Mouse (Mus musculus): ENCODE measurements around the gene Rbm25. TPM values are rescaled to one million over a fixed set of nuclear protein-coding genes. Genes with fewer than 3 reads are reported as not detected.

The Rbm25 gene
- polyA plus RNA-seq, 1 experiment from 2014 or later: 318 TPM

GRCm38 (mm10) chr12:83686575-83687350, 55.7 kb downstream of the Rbm25 start:
- no peak overlapping the region for H3K9ac ChIP-seq
- no peaks in the 10 kb centered on the region for H3K9me3 ChIP-seq
- no peak overlapping the region for H3K4me2 ChIP-seq (replicated peaks)
- no peak for ATAC-seq (ENCODE audit: low FRiP score, low read depth)
- H3K4me3 ChIP-seq: no peak overlapping the region
- H3K36me3 ChIP-seq: peaks cover 13% of the 10 kb centered on the region
- H3K27ac ChIP-seq: 0 out of 2 replicates have a peak overlapping the region, but pooled peaks have one; percentile 93
- 91% methylated on average over 9 of the region's 9 CpGs for WGBS
- peaks cover 26% of the 10 kb centered on the region for H3K4me1 ChIP-seq
- H3K27me3 ChIP-seq: no peaks in the 10 kb centered on the region

GRCm38 (mm10) chr12:83687934-83688315, 56.9 kb downstream of the Rbm25 start, which contains the start of gene Psen1:
Gene Psen1 (plus strand): TSS chr12:83688152.
- H3K9me3 ChIP-seq: no peaks in the 10 kb centered on the region
- no peaks in the 10 kb centered on the region for H3K27me3 ChIP-seq
- H3K27ac ChIP-seq: peak within 1 kb of the TSS; percentile 93
- under 1% methylated on average over 38 of the region's 38 CpGs for WGBS
- peak within 1 kb of the TSS; percentile 86 for H3K4me2 ChIP-seq (replicated peaks)
- H3K4me1 ChIP-seq: peaks cover 26% of the 10 kb centered on the region
- peak within 1 kb of the TSS; percentile 91 for H3K9ac ChIP-seq
- H3K4me3 ChIP-seq: peak within 1 kb of the TSS; percentile 94
- H3K36me3 ChIP-seq: peaks cover 12% of the 10 kb centered on the region; the same call in 1 of the 2 replicates
- peak; percentile 99 for ATAC-seq (ENCODE audit: low FRiP score, low read depth)

DNA sequence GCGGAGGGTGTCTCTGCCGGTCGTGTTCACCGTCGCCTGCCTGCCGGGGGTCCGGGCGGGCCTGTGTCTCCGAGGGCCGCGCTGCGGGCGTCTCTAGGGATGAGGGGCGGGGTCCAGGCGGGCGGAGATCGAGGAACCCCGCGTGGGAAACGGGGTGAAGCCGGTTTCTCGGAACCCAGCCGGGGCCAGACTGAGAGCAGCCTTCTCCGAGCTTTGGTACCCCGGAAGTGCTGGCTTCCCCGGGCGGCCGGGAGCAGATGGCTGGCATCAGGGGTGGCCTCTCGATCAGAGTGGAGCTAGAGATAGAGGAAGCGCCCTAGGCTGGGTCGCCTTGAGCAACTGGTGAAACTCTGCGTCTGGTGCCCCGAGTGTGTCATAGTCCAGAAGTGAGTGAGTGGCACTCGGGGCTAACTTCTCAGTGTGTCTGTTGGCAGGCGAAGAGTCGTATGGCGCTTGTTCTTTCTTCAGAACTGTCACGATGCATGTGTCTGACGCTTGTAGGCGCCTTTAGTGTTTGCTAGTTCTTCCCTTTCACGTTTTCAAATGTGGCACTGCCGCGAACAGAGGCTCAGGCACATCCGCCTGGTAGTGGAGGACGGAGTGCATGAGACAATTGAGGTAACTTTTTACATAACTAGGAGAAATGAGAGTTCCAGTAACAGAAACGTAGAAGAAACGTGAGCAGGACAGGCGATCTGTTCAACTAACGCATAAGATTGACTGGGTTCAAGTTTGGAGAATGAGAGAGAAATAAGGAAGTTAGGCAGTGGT, 57.5 kb downstream of the Rbm25 start:
- H3K36me3 ChIP-seq: peaks cover 10% of the 10 kb centered on the region; the same call in 1 of the 2 replicates
- peaks cover 26% of the 10 kb centered on the region for H3K4me1 ChIP-seq
- WGBS: under 1% methylated on average over 48 of the region's 49 CpGs
- no peaks in the 10 kb centered on the region for H3K27me3 ChIP-seq
- no peaks in the 10 kb centered on the region for H3K9me3 ChIP-seq
- peak overlapping the region; percentile 94 for H3K4me3 ChIP-seq
- peak overlapping the region; percentile 86 for H3K4me2 ChIP-seq (replicated peaks)
- peak overlapping the region; percentile 93 for H3K27ac ChIP-seq
- peak overlapping the region; percentile 91 for H3K9ac ChIP-seq
- ATAC-seq (ENCODE audit: low FRiP score, low read depth): peak; percentile 58

- 33% methylated on average over 6 of the region's 6 CpGs for WGBS
- Histone ChIP-seq H3K27me3 (no peaks in the 10 kb centered on the region), H3K9ac (peak overlapping the region; percentile 91), H3K9me3 (no peaks in the 10 kb centered on the region), H3K4me1 (peaks cover 26% of the 10 kb centered on the region), H3K27ac (0 out of 2 replicates have a peak overlapping the region, but pooled peaks have one; percentile 93), H3K4me3 (peak overlapping the region; percentile 94), H3K4me2 (replicated peaks) (peak overlapping the region; percentile 86), H3K36me3 (0 out of 2 replicates have a peak, but pooled peaks cover 7% of the 10 kb centered on the region)
- no peak for ATAC-seq (ENCODE audit: low FRiP score, low read depth)
Measured at GRCm38 (mm10) chr12:83689087-83689432, 58.0 kb downstream of the Rbm25 start.

DNA sequence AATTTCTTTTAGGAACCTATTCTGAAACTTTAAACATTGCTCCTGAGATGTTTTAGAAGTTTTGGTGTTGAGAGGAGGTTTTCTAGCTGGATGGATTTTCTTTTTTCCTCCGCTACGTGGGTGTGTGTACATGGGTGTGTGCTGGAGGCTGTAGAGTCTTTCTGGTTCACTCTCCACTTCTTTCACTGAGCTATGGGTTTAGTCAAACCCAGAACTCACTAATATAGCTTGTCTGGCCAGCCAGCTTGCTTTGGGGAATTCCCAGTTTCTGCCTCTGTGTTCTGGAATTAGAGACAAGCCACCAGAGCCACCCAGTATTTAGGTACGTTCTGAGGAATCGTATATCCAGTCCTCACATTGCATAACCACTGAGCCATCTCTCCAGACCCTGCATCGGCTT, 63.0 kb downstream of the Rbm25 start:
- Histone ChIP-seq H3K27me3 (no peaks in the 10 kb centered on the region), H3K4me2 (replicated peaks) (no peak overlapping the region)
- WGBS: 88% methylated on average over 5 of the region's 5 CpGs

DNA sequence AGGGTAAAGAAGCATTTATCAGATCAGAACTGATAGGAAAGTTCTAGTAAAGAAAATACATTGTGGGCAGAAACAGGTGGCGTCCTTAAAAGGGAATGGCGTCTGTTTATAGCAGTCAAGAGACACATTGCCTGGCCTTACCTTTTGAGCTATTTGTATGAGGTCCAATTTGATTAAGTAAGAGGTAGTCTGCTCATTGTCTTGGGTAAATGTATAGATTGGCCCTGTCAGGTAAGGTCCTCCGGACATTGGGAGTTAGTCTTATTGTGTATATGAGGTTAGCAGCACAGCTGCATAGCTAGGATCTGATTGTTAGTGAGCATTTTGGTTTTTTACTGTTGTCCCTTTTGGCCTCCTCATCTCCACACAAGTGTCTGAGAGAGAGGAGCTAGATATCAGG, 63.6 kb downstream of the Rbm25 start:
- no peak for ATAC-seq (ENCODE audit: low FRiP score, low read depth)
- Histone ChIP-seq H3K9ac (no peak overlapping the region), H3K4me1 (peaks cover 37% of the 10 kb centered on the region), H3K27me3 (no peaks in the 10 kb centered on the region), H3K36me3 (peaks cover 10% of the 10 kb centered on the region; the same call in 1 of the 2 replicates), H3K27ac (no peak overlapping the region), H3K9me3 (no peaks in the 10 kb centered on the region), H3K4me3 (no peak overlapping the region), H3K4me2 (replicated peaks) (no peak overlapping the region)
- 83% methylated on average over 3 of the region's 3 CpGs for WGBS

More for the DNA sequence above, 63.0 kb downstream of the Rbm25 start:
- no peak overlapping the region for H3K27ac ChIP-seq
- H3K4me1 ChIP-seq: peaks cover 43% of the 10 kb centered on the region
- H3K36me3 ChIP-seq: 0 out of 2 replicates have a peak, but pooled peaks cover 7% of the 10 kb centered on the region
- no peak overlapping the region; the same call in 1 of the 2 replicates for H3K9ac ChIP-seq
- no peaks in the 10 kb centered on the region for H3K9me3 ChIP-seq
- no peak for ATAC-seq (ENCODE audit: low FRiP score, low read depth)
- H3K4me3 ChIP-seq: no peak overlapping the region

DNA sequence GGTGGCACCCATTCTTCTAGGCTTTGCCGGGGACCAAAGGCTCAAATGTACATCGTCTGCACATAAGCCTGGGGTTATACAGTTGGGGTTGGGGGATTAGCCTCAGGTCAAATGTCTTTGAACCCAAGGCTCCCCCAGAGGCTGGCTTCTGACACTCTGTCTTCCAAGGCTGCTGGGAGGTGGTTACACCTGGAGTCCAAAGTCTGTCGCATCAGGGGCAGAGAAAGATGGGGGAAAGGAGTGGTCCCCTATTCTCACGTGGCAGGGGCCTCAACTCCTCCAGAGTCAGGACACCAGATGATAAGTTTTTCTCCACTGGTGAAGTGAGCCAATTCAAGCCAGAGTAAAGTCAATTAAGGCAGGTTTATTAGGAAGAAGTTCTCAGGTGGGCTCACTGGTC, 67.6 kb downstream of the Rbm25 start:
- WGBS: 78% methylated on average over 4 of the region's 4 CpGs
- Histone ChIP-seq H3K9me3 (no peaks in the 10 kb centered on the region), H3K36me3 (peaks cover 21% of the 10 kb centered on the region), H3K4me2 (replicated peaks) (no peak overlapping the region), H3K9ac (no peak overlapping the region), H3K27me3 (no peaks in the 10 kb centered on the region), H3K4me1 (peaks cover 20% of the 10 kb centered on the region), H3K4me3 (no peak overlapping the region), H3K27ac (no peak overlapping the region)
- ATAC-seq (ENCODE audit: low FRiP score, low read depth): no peak

- H3K4me1 ChIP-seq: peaks cover 4% of the 10 kb centered on the region; the same call in 1 of the 2 replicates
- H3K9me3 ChIP-seq: no peaks in the 10 kb centered on the region
- no peak overlapping the region for H3K4me3 ChIP-seq
- H3K9ac ChIP-seq: no peak overlapping the region
- no peaks in the 10 kb centered on the region for H3K27me3 ChIP-seq
- WGBS: 88% methylated on average over 7 of the region's 7 CpGs
- no peak overlapping the region for H3K4me2 ChIP-seq (replicated peaks)
- ATAC-seq (ENCODE audit: low FRiP score, low read depth): no peak
- H3K36me3 ChIP-seq: peaks cover 33% of the 10 kb centered on the region
- H3K27ac ChIP-seq: no peak overlapping the region
Measured at GRCm38 (mm10) chr12:83701608-83702007, 70.6 kb downstream of the Rbm25 start.

GRCm38 (mm10) chr12:83702796-83703195, 71.8 kb downstream of the Rbm25 start:
- Histone ChIP-seq H3K9me3 (no peaks in the 10 kb centered on the region), H3K27me3 (no peaks in the 10 kb centered on the region), H3K27ac (no peak overlapping the region), H3K4me2 (replicated peaks) (no peak overlapping the region), H3K9ac (no peak overlapping the region), H3K4me1 (peaks cover 3% of the 10 kb centered on the region; the same call in 1 of the 2 replicates), H3K4me3 (no peak overlapping the region), H3K36me3 (peaks cover 37% of the 10 kb centered on the region)
- WGBS: 84% methylated on average over 4 of the region's 4 CpGs
- ATAC-seq (ENCODE audit: low FRiP score, low read depth): no peak

DNA sequence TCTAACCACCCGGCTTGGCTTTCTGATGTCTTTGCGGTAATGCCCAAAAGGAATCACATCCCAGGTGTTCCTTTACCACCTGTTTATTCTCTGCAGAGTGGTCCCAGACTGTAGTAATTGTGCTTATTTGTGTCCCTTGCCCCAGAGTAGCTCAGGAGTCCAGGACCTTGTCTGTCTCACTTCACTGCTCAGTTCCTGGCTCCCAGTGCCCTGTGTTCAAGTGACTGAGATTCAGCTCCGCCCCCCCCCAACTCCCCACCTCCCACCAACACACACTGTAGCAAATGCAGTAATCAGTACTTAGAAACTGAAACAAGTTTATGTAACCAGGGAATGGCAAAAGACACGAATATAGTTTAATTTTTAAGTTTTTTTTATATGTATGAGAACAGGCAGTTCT, 75.9 kb downstream of the Rbm25 start:
- H3K9me3 ChIP-seq: no peaks in the 10 kb centered on the region
- 0 out of 2 replicates have a peak, but pooled peaks cover 3% of the 10 kb centered on the region for H3K4me1 ChIP-seq
- no peak for ATAC-seq (ENCODE audit: low FRiP score, low read depth)
- H3K27ac ChIP-seq: no peak overlapping the region
- H3K4me3 ChIP-seq: no peak overlapping the region
- H3K36me3 ChIP-seq: peaks cover 33% of the 10 kb centered on the region
- no peak overlapping the region for H3K4me2 ChIP-seq (replicated peaks)
- WGBS: 67% methylated on average over 4 of the region's 4 CpGs
- no peak overlapping the region for H3K9ac ChIP-seq
- no peaks in the 10 kb centered on the region for H3K27me3 ChIP-seq

DNA sequence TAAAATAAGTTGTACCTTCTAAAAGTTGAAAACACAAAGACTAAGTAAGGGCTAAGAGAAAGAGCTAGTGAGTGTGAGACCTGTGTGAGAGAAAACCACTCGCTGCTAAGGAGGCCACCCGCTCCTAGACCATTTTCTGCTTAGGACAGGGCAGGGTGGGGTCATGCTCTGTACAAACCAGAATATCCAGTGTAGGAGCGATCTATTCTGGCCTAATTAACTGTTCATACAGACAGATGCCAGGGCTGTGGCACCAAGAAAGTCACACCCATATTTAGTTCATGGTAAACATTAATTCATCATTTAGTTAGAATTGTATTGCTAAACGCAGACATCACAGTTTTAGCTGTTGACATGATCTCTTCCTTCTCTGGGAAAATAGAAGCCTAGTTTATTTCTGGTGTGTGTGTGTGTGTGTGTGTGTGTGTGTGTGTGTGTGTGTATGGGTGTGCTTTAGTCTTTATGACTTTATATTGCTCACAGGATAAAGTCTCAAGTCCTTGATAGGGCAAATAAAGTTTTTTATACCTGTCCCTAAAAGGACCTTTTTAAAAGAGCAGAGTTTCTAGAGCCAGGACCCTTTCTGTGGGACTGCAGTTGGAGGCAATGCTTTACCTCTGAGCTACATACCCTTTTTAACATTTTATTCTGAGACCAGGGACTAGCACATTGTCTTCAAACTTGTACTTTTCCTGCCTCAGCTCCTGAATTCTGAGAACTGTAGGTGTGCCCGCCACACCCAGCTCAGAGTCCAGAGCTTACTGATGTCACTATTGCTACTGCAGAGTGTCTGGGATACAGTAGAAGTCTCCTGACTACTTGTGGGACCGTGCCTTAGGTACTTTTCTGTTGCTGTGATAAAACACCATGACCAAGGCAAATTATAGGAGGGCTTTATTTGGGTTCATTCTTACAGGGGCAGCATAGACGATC, 77.4 kb downstream of the Rbm25 start:
- no peak for ATAC-seq (ENCODE audit: low FRiP score, low read depth)
- H3K4me2 ChIP-seq (replicated peaks): no peak overlapping the region
- no peaks in the 10 kb centered on the region for H3K27me3 ChIP-seq
- no peak overlapping the region for H3K4me3 ChIP-seq
- H3K4me1 ChIP-seq: 0 out of 2 replicates have a peak, but pooled peaks cover 3% of the 10 kb centered on the region
- H3K36me3 ChIP-seq: peaks cover 43% of the 10 kb centered on the region
- H3K9me3 ChIP-seq: no peaks in the 10 kb centered on the region
- H3K27ac ChIP-seq: no peak overlapping the region
- H3K9ac ChIP-seq: no peak overlapping the region
- 82% methylated on average over 7 of the region's 7 CpGs for WGBS

All from limb, embryonic 13.5 days (tissue).